Mouse (Mus musculus) erythroblast, embryonic 14.5 days (primary cell): ENCODE measurements around the gene Capn1. TPM values are rescaled to one million over a fixed set of nuclear protein-coding genes. Genes with fewer than 3 reads are reported as not detected.

ENCODE experiments used
- H3K27me3 ChIP-seq: 2 replicates; pipeline ENCODE4 v1.6.1; 2012; ENCODE audit warnings: inconsistent platforms; ENCODE audit not compliant: control insufficient read depth
- H3K36me3 ChIP-seq: 2 replicates; pipeline ENCODE4 v1.6.1; 2012; ENCODE audit warnings: mild to moderate bottlenecking, inconsistent platforms; ENCODE audit not compliant: control insufficient read depth
- H3K4me1 ChIP-seq: 2 replicates; pipeline ENCODE4 v1.6.1; 2012; ENCODE audit warnings: inconsistent platforms; ENCODE audit not compliant: control insufficient read depth
- H3K4me3 ChIP-seq: replicated peaks from 2 replicates; pipeline ENCODE3; 2012; ENCODE audit warnings: moderate library complexity, mild to moderate bottlenecking, inconsistent platforms
- H3K9me3 ChIP-seq: 2 replicates; pipeline ENCODE4 v1.6.1; 2012; ENCODE audit warnings: low read length, inconsistent platforms, mixed read lengths; ENCODE audit not compliant: control insufficient read depth
- GATA1 ChIP-seq: IDR thresholded peaks from 2 replicates; pipeline ENCODE4 v1.6.1; 2012; ENCODE audit warnings: low read length, inconsistent platforms, mixed read lengths
- TAL1 ChIP-seq: IDR thresholded peaks from 3 replicates; pipeline ENCODE4 v1.6.1; 2012; ENCODE audit warnings: low read length, inconsistent platforms, mixed read lengths
- polyA plus RNA-seq: library from polyadenylated mRNA; stranded (reverse); fragments of >175 nt; gene quantifications from 2 replicates; pipeline ENCODE4 v1.2.3, GENCODE M21; 2012

The Capn1 gene
- polyA plus RNA-seq, 1 experiment, result 38.5 TPM

DNA sequence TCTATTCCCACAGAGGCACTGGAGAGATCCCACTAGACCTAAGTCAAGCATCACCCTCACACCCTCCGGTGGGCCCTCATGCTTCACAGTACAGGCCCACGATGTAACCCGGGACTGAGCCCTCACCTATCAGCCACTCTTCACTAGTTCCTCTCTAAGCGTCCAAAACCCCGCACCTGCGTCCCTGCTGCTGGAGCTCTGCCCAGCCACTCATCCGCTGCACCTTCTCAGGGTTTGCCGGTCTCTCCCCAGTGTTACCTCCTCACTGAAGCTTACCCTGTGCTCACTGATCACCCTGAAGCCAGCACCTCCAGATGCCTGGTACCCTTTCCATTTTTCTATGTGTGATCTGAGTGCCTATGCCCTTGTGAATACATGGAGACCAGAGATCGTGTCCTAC lies 26.6 kb upstream of the Capn1 start:
- Histone ChIP-seq H3K9me3 (no peaks in the 10 kb centered on the region), H3K4me3 (no peak overlapping the region)
- TF ChIP-seq GATA1 (no peak), TAL1 (no peak)

GRCm38 (mm10) chr19:6040002-6040401 lies 24.3 kb upstream of the Capn1 start:
- Histone ChIP-seq H3K27me3 (no peaks in the 10 kb centered on the region), H3K9me3 (no peaks in the 10 kb centered on the region), H3K4me1 (peaks cover 9% of the 10 kb centered on the region), H3K4me3 (no peak overlapping the region), H3K36me3 (peaks cover 2% of the 10 kb centered on the region)
- TF ChIP-seq GATA1, result no peak
- no peak for TF ChIP-seq TAL1

More for the DNA sequence above, 26.6 kb upstream of the Capn1 start:
- H3K36me3 ChIP-seq, result peaks cover 7% of the 10 kb centered on the region
- H3K27me3 ChIP-seq, result no peaks in the 10 kb centered on the region
- peaks cover 16% of the 10 kb centered on the region for H3K4me1 ChIP-seq

GRCm38 (mm10) chr19:6038326-6038725 lies 22.6 kb upstream of the Capn1 start:
- Histone ChIP-seq H3K4me3 (no peak overlapping the region), H3K9me3 (no peaks in the 10 kb centered on the region), H3K27me3 (no peaks in the 10 kb centered on the region), H3K4me1 (peaks cover 4% of the 10 kb centered on the region), H3K36me3 (no peaks in the 10 kb centered on the region; the same call in 1 of the 2 replicates)
- no peak for TF ChIP-seq GATA1
- TF ChIP-seq TAL1, result no peak

- no peaks in the 10 kb centered on the region for H3K27me3 ChIP-seq
- no peak for TF ChIP-seq GATA1
- TF ChIP-seq TAL1, result no peak
- H3K36me3 ChIP-seq, result no peaks in the 10 kb centered on the region; the same call in 1 of the 2 replicates
- peaks cover 4% of the 10 kb centered on the region for H3K4me1 ChIP-seq
- no peak overlapping the region for H3K4me3 ChIP-seq
- no peaks in the 10 kb centered on the region for H3K9me3 ChIP-seq
Measured at GRCm38 (mm10) chr19:6037695-6038094, 22.0 kb upstream of the Capn1 start.

- H3K27me3 ChIP-seq, result no peaks in the 10 kb centered on the region
- H3K4me3 ChIP-seq, result no peak overlapping the region
- TF ChIP-seq GATA1, result no peak
- no peaks in the 10 kb centered on the region for H3K36me3 ChIP-seq
- H3K9me3 ChIP-seq, result no peaks in the 10 kb centered on the region
- H3K4me1 ChIP-seq, result peaks cover 1% of the 10 kb centered on the region; the same call in 1 of the 2 replicates
Measured at GRCm38 (mm10) chr19:6035966-6036585, 20.4 kb upstream of the Capn1 start.

- Histone ChIP-seq H3K4me3 (no peak overlapping the region), H3K9me3 (no peaks in the 10 kb centered on the region), H3K36me3 (no peaks in the 10 kb centered on the region), H3K4me1 (peaks cover 10% of the 10 kb centered on the region), H3K27me3 (no peaks in the 10 kb centered on the region; the same call in 1 of the 2 replicates)
- no peak for TF ChIP-seq TAL1
- no peak for TF ChIP-seq GATA1
Measured at GRCm38 (mm10) chr19:6030520-6031280, 15.0 kb upstream of the Capn1 start.

- Histone ChIP-seq H3K36me3 (no peaks in the 10 kb centered on the region), H3K4me3 (no peak overlapping the region), H3K4me1 (peaks cover 9% of the 10 kb centered on the region), H3K9me3 (no peaks in the 10 kb centered on the region), H3K27me3 (no peaks in the 10 kb centered on the region; the same call in 1 of the 2 replicates)
- TF ChIP-seq GATA1 (no peak), TAL1 (no peak)
Measured at GRCm38 (mm10) chr19:6029426-6029825, 13.7 kb upstream of the Capn1 start.

DNA sequence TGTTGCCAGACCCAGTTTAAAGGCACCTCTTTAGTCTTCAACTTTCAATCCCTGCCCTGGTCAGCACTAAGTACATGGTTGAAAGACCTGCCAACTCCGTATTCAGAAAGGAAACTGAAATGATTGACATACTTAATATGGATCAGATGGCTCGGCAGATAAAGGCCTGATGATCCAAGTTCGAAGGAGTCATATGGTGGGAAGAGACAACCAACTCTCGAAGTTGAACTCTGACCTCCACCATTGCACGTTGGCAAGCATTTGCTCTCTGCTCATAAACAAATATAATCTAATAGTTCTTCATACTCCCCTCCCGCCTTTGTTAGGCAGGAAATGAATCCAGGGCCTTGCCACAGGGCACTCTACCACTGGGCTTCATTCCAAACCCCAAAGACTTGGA lies 13.3 kb upstream of the Capn1 start:
- Histone ChIP-seq H3K4me1 (peaks cover 9% of the 10 kb centered on the region), H3K4me3 (no peak overlapping the region), H3K36me3 (no peaks in the 10 kb centered on the region), H3K27me3 (no peaks in the 10 kb centered on the region; the same call in 1 of the 2 replicates), H3K9me3 (no peaks in the 10 kb centered on the region)
- no peak for TF ChIP-seq GATA1

GRCm38 (mm10) chr19:6023930-6024329 lies 8.2 kb upstream of the Capn1 start:
- no peak for TF ChIP-seq TAL1
- no peak for TF ChIP-seq GATA1
- Histone ChIP-seq H3K27me3 (no peaks in the 10 kb centered on the region; the same call in 1 of the 2 replicates), H3K4me3 (no peak overlapping the region), H3K36me3 (no peaks in the 10 kb centered on the region), H3K9me3 (no peaks in the 10 kb centered on the region), H3K4me1 (peaks cover 6% of the 10 kb centered on the region)
